Mouse (Mus musculus): ENCODE results near the gene Pusl1.

The Pusl1 gene

GRCm38 (mm10) chr4:155891551-155892001 is at the start of gene Pusl1, which contains the start of gene Acap3:
Gene Pusl1, minus strand, starts transcription at chr4:155891781.
Gene Acap3, plus strand, starts transcription at chr4:155891822.
- peak; percentile 98 for DNase-seq

- no peak for DNase-seq
Measured at GRCm38 (mm10) chr4:155932031-155932430, 40.5 kb upstream of the Pusl1 start.

GRCm38 (mm10) chr4:155908751-155909150 is 17.2 kb upstream of the Pusl1 start:
- DNase-seq: no peak

GRCm38 (mm10) chr4:155908281-155908680 is 16.7 kb upstream of the Pusl1 start:
- DNase-seq: no peak

GRCm38 (mm10) chr4:155907003-155907402 is 15.4 kb upstream of the Pusl1 start:
- no peak for DNase-seq

GRCm38 (mm10) chr4:155906125-155906524 is 14.5 kb upstream of the Pusl1 start:
- DNase-seq: no peak

GRCm38 (mm10) chr4:155905634-155906033 is 14.1 kb upstream of the Pusl1 start:
- DNase-seq: no peak

- no peak for DNase-seq
Measured at GRCm38 (mm10) chr4:155904318-155905102, 12.9 kb upstream of the Pusl1 start.

GRCm38 (mm10) chr4:155903246-155903645 is 11.7 kb upstream of the Pusl1 start:
- no peak for DNase-seq

GRCm38 (mm10) chr4:155901205-155901604 is 9.6 kb upstream of the Pusl1 start:
- no peak for DNase-seq

- DNase-seq: no peak
Measured at GRCm38 (mm10) chr4:155899355-155899754, 7.8 kb upstream of the Pusl1 start.

- no peak for DNase-seq
Measured at GRCm38 (mm10) chr4:155898318-155898717, 6.7 kb upstream of the Pusl1 start.

GRCm38 (mm10) chr4:155896461-155896860 is 4.9 kb upstream of the Pusl1 start:
- DNase-seq: no peak

- DNase-seq: no peak
Measured at GRCm38 (mm10) chr4:155895826-155896225, 4.2 kb upstream of the Pusl1 start.

- DNase-seq: no peak
Measured at GRCm38 (mm10) chr4:155895216-155895615, 3.6 kb upstream of the Pusl1 start.

- peak; percentile 70 for DNase-seq
Measured at GRCm38 (mm10) chr4:155894311-155894881, 2.8 kb upstream of the Pusl1 start.

GRCm38 (mm10) chr4:155893212-155893690 is 1.7 kb upstream of the Pusl1 start:
- no peak for DNase-seq

- peak; percentile 45 for DNase-seq
Measured at GRCm38 (mm10) chr4:155892438-155893211, 1.0 kb upstream of the Pusl1 start.

GRCm38 (mm10) chr4:155892017-155892416 is 436 bp upstream of the Pusl1 start:
- DNase-seq: peak; percentile 87

- DNase-seq: no peak
Measured at GRCm38 (mm10) chr4:155891011-155891471, 540 bp downstream of the Pusl1 start.

GRCm38 (mm10) chr4:155889316-155889715 is 2.3 kb downstream of the Pusl1 start:
- DNase-seq: no peak

- no peak for DNase-seq
Measured at GRCm38 (mm10) chr4:155888181-155888580, 3.4 kb downstream of the Pusl1 start.

GRCm38 (mm10) chr4:155887674-155888073 is 3.9 kb downstream of the Pusl1 start:
- DNase-seq: no peak
